Mouse (Mus musculus): ENCODE results near the gene Slc11a2.

DNA sequence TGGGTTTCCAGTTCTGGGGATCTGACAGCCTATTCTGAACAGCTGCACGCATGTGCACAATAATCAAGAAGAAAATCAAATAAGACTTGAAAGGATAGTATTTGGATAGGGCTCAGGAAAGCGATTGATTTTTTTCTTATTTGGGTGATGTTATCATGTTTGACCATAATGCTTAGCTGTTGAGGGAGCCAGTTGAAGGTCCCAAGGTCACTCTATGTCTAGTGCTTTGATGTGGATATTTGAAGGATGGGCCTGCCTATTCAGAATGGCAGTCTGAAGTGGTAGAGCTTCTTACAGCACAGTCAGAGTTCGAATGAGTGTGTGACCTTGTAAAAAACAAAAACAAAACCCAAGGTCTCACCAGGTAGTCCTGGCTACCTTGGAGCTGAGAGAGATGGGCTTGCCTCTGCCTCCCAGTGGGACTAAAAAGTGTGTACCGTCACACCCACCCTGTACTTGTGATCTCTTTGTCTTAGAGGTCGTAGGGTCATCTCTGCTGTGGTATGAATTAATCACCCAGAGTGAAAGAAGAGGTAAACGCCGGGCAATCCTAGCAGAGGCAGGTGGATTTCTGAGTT, 49.1 kb upstream of the Slc11a2 start:
- TF ChIP-seq CTCF (IDR thresholded peaks at IDR 0.05; ENCODE audit: low read depth): no peak
- no peak for TF ChIP-seq EP300 (IDR thresholded peaks at IDR 0.05; ENCODE audit: low read depth)

Data from liver, postnatal 0 days (tissue).